Mouse (Mus musculus) ES-Bruce4 (cell line): ENCODE measurements at regions not wholly inside any gene's neighbourhood (a gene's known extent, or its start where the extent isn't known, plus 50 kb on each side); places are given as distances from the start of the nearest gene placed in this dataset.
A peak's percentile ranks its signal among the peaks of the same experiment; 100 is the strongest.

Experiments
- CTCF ChIP-seq: IDR thresholded peaks from one replicate; pipeline ENCODE4 v1.8.1; 2011; ENCODE audit warnings: low read depth, low read length
- EP300 ChIP-seq: IDR thresholded peaks from 2 replicates; pipeline ENCODE4 v1.6.1; 2011; ENCODE audit warnings: low read depth, low read length; ENCODE audit not compliant: insufficient read depth
- POLR2A ChIP-seq: IDR thresholded peaks from one replicate; pipeline ENCODE4 v1.8.1; 2011; ENCODE audit warnings: low read length; ENCODE audit not compliant: insufficient read depth

DNA sequence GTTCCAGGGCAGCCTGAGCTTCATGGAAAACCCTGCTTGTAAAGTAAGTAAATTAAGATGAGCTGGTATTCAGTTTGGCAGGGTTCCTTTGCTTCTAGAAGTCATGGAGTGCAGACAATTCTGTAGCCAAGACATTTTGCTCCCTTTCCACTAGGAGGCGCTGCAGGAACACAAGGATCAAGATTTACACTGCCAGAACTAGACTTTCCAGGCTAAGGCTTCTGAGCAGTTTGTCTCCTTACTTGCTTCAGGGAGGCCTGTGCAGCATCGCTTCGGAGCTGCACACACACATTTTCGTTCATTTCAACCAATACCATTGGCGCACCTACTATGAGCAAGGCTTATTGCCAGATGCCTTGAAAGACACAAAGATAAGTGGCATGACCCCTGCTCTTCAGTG, 445.6 kb upstream of the Diaph2 start:
- TF ChIP-seq CTCF (peak; percentile 4), POLR2A (no peak), EP300 (no peak)
